Mouse (Mus musculus) brain, adult 2 months (tissue): Measurements from ENCODE around the gene Msln.

ENCODE experiments used
- DNase-seq: peaks from one replicate; pipeline ENCODE4 v3.0.0; 2011; ENCODE audit warnings: low read depth, low spot score

Msln gene

GRCm38 (mm10) chr17:25725264-25725663 is 28.9 kb downstream of the Msln start:
- no peak for DNase-seq

- peak; percentile 39 for DNase-seq
Measured at GRCm38 (mm10) chr17:25723919-25724318, 30.3 kb downstream of the Msln start.

- DNase-seq = no peak
Measured at GRCm38 (mm10) chr17:25723470-25723869, 30.7 kb downstream of the Msln start.

- no peak for DNase-seq
Measured at GRCm38 (mm10) chr17:25721476-25721875, 32.7 kb downstream of the Msln start.

GRCm38 (mm10) chr17:25717691-25718090 is 36.5 kb downstream of the Msln start:
- no peak for DNase-seq

- peak; percentile 45 for DNase-seq
Measured at GRCm38 (mm10) chr17:25716711-25717637, 37.2 kb downstream of the Msln start, which contains the start of gene Gng13. Gng13 (plus strand) TSS chr17:25717171.

- DNase-seq = no peak
Measured at GRCm38 (mm10) chr17:25716130-25716529, 38.0 kb downstream of the Msln start.

- no peak for DNase-seq
Measured at GRCm38 (mm10) chr17:25715627-25716026, 38.6 kb downstream of the Msln start.

GRCm38 (mm10) chr17:25711136-25711535 is 43.0 kb downstream of the Msln start:
- no peak for DNase-seq

- no peak for DNase-seq
Measured at GRCm38 (mm10) chr17:25709994-25710393, 44.2 kb downstream of the Msln start.

- DNase-seq = no peak
Measured at GRCm38 (mm10) chr17:25700863-25701496, 53.2 kb downstream of the Msln start.
